Mouse (Mus musculus): ENCODE measurements at regions not wholly inside any gene's neighbourhood (a gene's known extent, or its start where the extent isn't known, plus 50 kb on each side); places are given as distances from the start of the nearest gene placed in this dataset.

GRCm38 (mm10) chr2:46168488-46168887 is 1051.3 kb upstream of the Zeb2 start:
- 0 out of 2 replicates have a peak, but pooled peaks cover 2% of the 10 kb centered on the region for H3K9me3 ChIP-seq (replicated peaks; ENCODE audit: control insufficient read depth, insufficient read depth, low read length, poor library complexity, severe bottlenecking)
- no peak for TF ChIP-seq EP300 (IDR thresholded peaks at IDR 0.05; ENCODE audit: insufficient read depth, low read depth, low read length)
- TF ChIP-seq POLR2A (IDR thresholded peaks at IDR 0.05; ENCODE audit: insufficient read depth, low read length), result no peak
- H3K27ac ChIP-seq (ENCODE audit: insufficient read depth, low read length), result no peak overlapping the region
- no peak overlapping the region for H3K4me3 ChIP-seq (ENCODE audit: low read depth, low read length)
- no peaks in the 10 kb centered on the region for H3K27me3 ChIP-seq (ENCODE audit: control insufficient read depth, insufficient read depth, low read length, poor library complexity, severe bottlenecking)
- H3K9ac ChIP-seq (ENCODE audit: low read depth, poor library complexity, severe bottlenecking), result no peak overlapping the region
- no peaks in the 10 kb centered on the region for H3K4me1 ChIP-seq (ENCODE audit: control insufficient read depth, insufficient read depth, low read length)
- no peaks in the 10 kb centered on the region for H3K36me3 ChIP-seq (ENCODE audit: control insufficient read depth, insufficient read depth, low read length, poor library complexity, severe bottlenecking)

GRCm38 (mm10) chr2:46149848-46150247 is 1032.7 kb upstream of the Zeb2 start:
- Histone ChIP-seq H3K27me3 (ENCODE audit: control insufficient read depth, insufficient read depth, low read length, poor library complexity, severe bottlenecking) (no peaks in the 10 kb centered on the region), H3K4me3 (ENCODE audit: low read depth, low read length) (no peak overlapping the region), H3K4me1 (ENCODE audit: control insufficient read depth, insufficient read depth, low read length) (no peaks in the 10 kb centered on the region), H3K27ac (ENCODE audit: insufficient read depth, low read length) (no peak overlapping the region), H3K9me3 (replicated peaks; ENCODE audit: control insufficient read depth, insufficient read depth, low read length, poor library complexity, severe bottlenecking) (no peaks in the 10 kb centered on the region), H3K9ac (ENCODE audit: low read depth, poor library complexity, severe bottlenecking) (no peak overlapping the region), H3K36me3 (ENCODE audit: control insufficient read depth, insufficient read depth, low read length, poor library complexity, severe bottlenecking) (no peaks in the 10 kb centered on the region)
- TF ChIP-seq EP300 (IDR thresholded peaks at IDR 0.05; ENCODE audit: insufficient read depth, low read depth, low read length), result no peak

- Histone ChIP-seq H3K9me3 (replicated peaks; ENCODE audit: control insufficient read depth, insufficient read depth, low read length, poor library complexity, severe bottlenecking) (no peaks in the 10 kb centered on the region), H3K9ac (ENCODE audit: low read depth, poor library complexity, severe bottlenecking) (no peak overlapping the region)
Measured at GRCm38 (mm10) chr2:46119871-46120270, 1002.7 kb upstream of the Zeb2 start.

GRCm38 (mm10) chr2:46106991-46107390 is 989.8 kb upstream of the Zeb2 start:
- Histone ChIP-seq H3K27me3 (ENCODE audit: control insufficient read depth, insufficient read depth, low read length, poor library complexity, severe bottlenecking) (no peaks in the 10 kb centered on the region), H3K4me1 (ENCODE audit: control insufficient read depth, insufficient read depth, low read length) (no peaks in the 10 kb centered on the region), H3K9me3 (replicated peaks; ENCODE audit: control insufficient read depth, insufficient read depth, low read length, poor library complexity, severe bottlenecking) (no peaks in the 10 kb centered on the region), H3K36me3 (ENCODE audit: control insufficient read depth, insufficient read depth, low read length, poor library complexity, severe bottlenecking) (no peaks in the 10 kb centered on the region), H3K9ac (ENCODE audit: low read depth, poor library complexity, severe bottlenecking) (no peak overlapping the region), H3K4me3 (ENCODE audit: low read depth, low read length) (no peak overlapping the region), H3K27ac (ENCODE audit: insufficient read depth, low read length) (no peak overlapping the region)
- TF ChIP-seq EP300 (IDR thresholded peaks at IDR 0.05; ENCODE audit: insufficient read depth, low read depth, low read length) (no peak), CTCF (IDR thresholded peaks at IDR 0.05; ENCODE audit: low read depth, low read length) (no peak), POLR2A (IDR thresholded peaks at IDR 0.05; ENCODE audit: insufficient read depth, low read length) (no peak)

More at GRCm38 (mm10) chr2:46119871-46120270, 1002.7 kb upstream of the Zeb2 start:
- Histone ChIP-seq H3K27ac (ENCODE audit: insufficient read depth, low read length) (no peak overlapping the region), H3K27me3 (ENCODE audit: control insufficient read depth, insufficient read depth, low read length, poor library complexity, severe bottlenecking) (no peaks in the 10 kb centered on the region), H3K36me3 (ENCODE audit: control insufficient read depth, insufficient read depth, low read length, poor library complexity, severe bottlenecking) (no peaks in the 10 kb centered on the region), H3K4me1 (ENCODE audit: control insufficient read depth, insufficient read depth, low read length) (no peaks in the 10 kb centered on the region), H3K4me3 (ENCODE audit: low read depth, low read length) (no peak overlapping the region)
- TF ChIP-seq EP300 (IDR thresholded peaks at IDR 0.05; ENCODE audit: insufficient read depth, low read depth, low read length), result no peak
- TF ChIP-seq POLR2A (IDR thresholded peaks at IDR 0.05; ENCODE audit: insufficient read depth, low read length), result no peak
- no peak for TF ChIP-seq CTCF (IDR thresholded peaks at IDR 0.05; ENCODE audit: low read depth, low read length)

- H3K4me1 ChIP-seq (ENCODE audit: control insufficient read depth, insufficient read depth, low read length), result no peaks in the 10 kb centered on the region
- no peak overlapping the region for H3K4me3 ChIP-seq (ENCODE audit: low read depth, low read length)
- 0 out of 2 replicates have a peak, but pooled peaks cover 3% of the 10 kb centered on the region for H3K9me3 ChIP-seq (replicated peaks; ENCODE audit: control insufficient read depth, insufficient read depth, low read length, poor library complexity, severe bottlenecking)
- no peaks in the 10 kb centered on the region for H3K27me3 ChIP-seq (ENCODE audit: control insufficient read depth, insufficient read depth, low read length, poor library complexity, severe bottlenecking)
- H3K36me3 ChIP-seq (ENCODE audit: control insufficient read depth, insufficient read depth, low read length, poor library complexity, severe bottlenecking), result no peaks in the 10 kb centered on the region
- no peak overlapping the region for H3K9ac ChIP-seq (ENCODE audit: low read depth, poor library complexity, severe bottlenecking)
- TF ChIP-seq CTCF (IDR thresholded peaks at IDR 0.05; ENCODE audit: low read depth, low read length) (no peak), POLR2A (IDR thresholded peaks at IDR 0.05; ENCODE audit: insufficient read depth, low read length) (no peak), EP300 (IDR thresholded peaks at IDR 0.05; ENCODE audit: insufficient read depth, low read depth, low read length) (no peak)
- H3K27ac ChIP-seq (ENCODE audit: insufficient read depth, low read length), result no peak overlapping the region
Measured at GRCm38 (mm10) chr2:46065034-46065802, 948.0 kb upstream of the Zeb2 start.

- Histone ChIP-seq H3K4me3 (ENCODE audit: low read depth, low read length) (no peak overlapping the region), H3K27me3 (ENCODE audit: control insufficient read depth, insufficient read depth, low read length, poor library complexity, severe bottlenecking) (no peaks in the 10 kb centered on the region), H3K4me1 (ENCODE audit: control insufficient read depth, insufficient read depth, low read length) (no peaks in the 10 kb centered on the region), H3K9ac (ENCODE audit: low read depth, poor library complexity, severe bottlenecking) (no peak overlapping the region), H3K36me3 (ENCODE audit: control insufficient read depth, insufficient read depth, low read length, poor library complexity, severe bottlenecking) (no peaks in the 10 kb centered on the region), H3K27ac (ENCODE audit: insufficient read depth, low read length) (no peak overlapping the region), H3K9me3 (replicated peaks; ENCODE audit: control insufficient read depth, insufficient read depth, low read length, poor library complexity, severe bottlenecking) (no peaks in the 10 kb centered on the region)
- no peak for TF ChIP-seq CTCF (IDR thresholded peaks at IDR 0.05; ENCODE audit: low read depth, low read length)
- no peak for TF ChIP-seq EP300 (IDR thresholded peaks at IDR 0.05; ENCODE audit: insufficient read depth, low read depth, low read length)
- no peak for TF ChIP-seq POLR2A (IDR thresholded peaks at IDR 0.05; ENCODE audit: insufficient read depth, low read length)
Measured at GRCm38 (mm10) chr2:46055729-46056128, 938.5 kb upstream of the Zeb2 start.
